Mouse (Mus musculus) MEL (cell line): Measurements from ENCODE around the gene Polr3h. TPM values are rescaled to one million over a fixed set of nuclear protein-coding genes. Genes with fewer than 3 reads are reported as not detected.

ENCODE experiments used
- DNase-seq: peaks from one replicate; pipeline ENCODE4 v3.0.0; 2011; ENCODE audit warnings: low read depth, low spot score
- H3K27ac ChIP-seq: 2 replicates; pipeline ENCODE4 v1.5.1; 2012; ENCODE audit warnings: low read depth, mild to moderate bottlenecking, control low read depth, low read length, moderate library complexity; ENCODE audit not compliant: control insufficient read depth
- H3K27me3 ChIP-seq, 2 experiments: fragments of 150-350 bp in 1 of 2; sonication (generic) in 1 of 2; 2 replicates each; pipeline ENCODE4 v1.6.1; 2012; ENCODE audit warnings: low read length in 2 of 2, mild to moderate bottlenecking in 2 of 2, improper control_type of control experiment in 1 of 2, moderate library complexity in 1 of 2; ENCODE audit not compliant: insufficient read depth in 2 of 2, control insufficient read depth in 1 of 2
- H3K36me3 ChIP-seq, 2 experiments: 2 replicates each; pipeline ENCODE4 v1.6.1; 2012 to 2014; ENCODE audit warnings: low read length in 2 of 2, improper control_type of control experiment in 1 of 2, inconsistent platforms in 1 of 2, mild to moderate bottlenecking in 1 of 2; ENCODE audit not compliant: insufficient read depth in 2 of 2, control insufficient read depth in 1 of 2
- H3K4me1 ChIP-seq, 2 experiments: fragments of 150-350 bp in 1 of 2; sonication (generic) in 1 of 2; 2 replicates each; pipeline ENCODE4 v1.6.1; 2012; ENCODE audit warnings: low read length in 2 of 2, improper control_type of control experiment in 1 of 2, mild to moderate bottlenecking in 1 of 2; ENCODE audit not compliant: insufficient read depth in 2 of 2, control insufficient read depth in 1 of 2
- H3K4me3 ChIP-seq, 2 experiments: fragments of 150-350 bp in 1 of 2; sonication (generic) in 1 of 2; 2 replicates each; pipeline ENCODE4 v1.5.1; 2012; ENCODE audit warnings: low read depth in 2 of 2, low read length in 2 of 2, mild to moderate bottlenecking in 2 of 2, moderate library complexity in 2 of 2, control low read depth in 1 of 2, improper control_type of control experiment in 1 of 2; ENCODE audit not compliant: control insufficient read depth in 1 of 2, insufficient read depth in 1 of 2
- H3K79me2 ChIP-seq: 2 replicates; pipeline ENCODE4 v1.6.1; 2012; ENCODE audit warnings: mild to moderate bottlenecking, low read length, moderate library complexity; ENCODE audit not compliant: control insufficient read depth, poor library complexity, insufficient read depth
- H3K9ac ChIP-seq: 2 replicates; pipeline ENCODE4 v1.6.1; 2012; ENCODE audit warnings: low read depth, mild to moderate bottlenecking, control low read depth, low read length, moderate library complexity; ENCODE audit not compliant: control insufficient read depth, poor library complexity, severe bottlenecking
- H3K9me3 ChIP-seq: fragments of 150-350 bp; sonication (generic); replicated peaks from 2 replicates; pipeline ENCODE4 v1.6.1; 2012; ENCODE audit warnings: mild to moderate bottlenecking, low read length, improper control_type of control experiment, moderate library complexity; ENCODE audit not compliant: insufficient read depth
- CHD2 ChIP-seq: IDR thresholded peaks from 2 replicates; pipeline ENCODE4 v1.6.1; 2011; ENCODE audit warnings: low read length, improper control_type of control experiment
- ETS1 ChIP-seq: IDR thresholded peaks from 2 replicates; pipeline ENCODE4 v1.6.1; 2012; ENCODE audit warnings: low read depth, mild to moderate bottlenecking, inconsistent platforms, low read length, improper control_type of control experiment, moderate library complexity
- GABPA ChIP-seq: IDR thresholded peaks from 2 replicates; pipeline ENCODE4 v1.6.1; 2012; ENCODE audit warnings: low read depth, mild to moderate bottlenecking, inconsistent platforms, low read length, improper control_type of control experiment, moderate library complexity
- GATA1 ChIP-seq: IDR thresholded peaks from 2 replicates; pipeline ENCODE4 v1.6.1; 2011; ENCODE audit warnings: low read depth, low read length, improper control_type of control experiment
- HCFC1 ChIP-seq: IDR thresholded peaks from 2 replicates; pipeline ENCODE4 v1.6.1; 2012; ENCODE audit warnings: low read depth, mild to moderate bottlenecking, inconsistent platforms, low read length, improper control_type of control experiment, moderate library complexity
- KAT2A ChIP-seq: conservative IDR thresholded peaks from 2 replicates; pipeline ENCODE4 v1.6.1; 2012; ENCODE audit warnings: low read depth, low read length, improper control_type of control experiment, inconsistent platforms
- MAFK ChIP-seq: IDR thresholded peaks from 2 replicates; pipeline ENCODE4 v1.6.1; 2011; ENCODE audit warnings: low read depth, mild to moderate bottlenecking, low read length, improper control_type of control experiment, borderline replicate concordance
- MEF2A ChIP-seq: IDR thresholded peaks from 2 replicates; pipeline ENCODE4 v1.6.1; 2014; ENCODE audit warnings: low read depth, mild to moderate bottlenecking, inconsistent platforms, low read length, improper control_type of control experiment; ENCODE audit not compliant: poor library complexity, insufficient replicate concordance, severe bottlenecking; ENCODE audit errors: extremely low read depth
- MYC ChIP-seq: IDR thresholded peaks from 2 replicates; pipeline ENCODE4 v1.6.1; 2011; ENCODE audit warnings: low read depth, mild to moderate bottlenecking, low read length, improper control_type of control experiment, moderate library complexity
- NELFE ChIP-seq: IDR thresholded peaks from 2 replicates; pipeline ENCODE4 v1.6.1; 2011; ENCODE audit warnings: low read depth, low read length, improper control_type of control experiment
- POLR2A ChIP-seq, 2 experiments: IDR thresholded peaks; 2 replicates each; pipeline ENCODE4 v1.6.1; 2011 to 2012; ENCODE audit warnings: low read length in 2 of 2, mild to moderate bottlenecking in 2 of 2, control low read depth in 1 of 2, improper control_type of control experiment in 1 of 2, low read depth in 1 of 2, moderate library complexity in 1 of 2; ENCODE audit not compliant: control insufficient read depth in 1 of 2, insufficient read depth in 1 of 2, poor library complexity in 1 of 2
- POLR2AphosphoS2 ChIP-seq: IDR thresholded peaks from 2 replicates; pipeline ENCODE4 v1.6.1; 2011; ENCODE audit warnings: low read length, improper control_type of control experiment
- RCOR1 ChIP-seq: IDR thresholded peaks from 2 replicates; pipeline ENCODE4 v1.6.1; 2012; ENCODE audit warnings: low read depth, mild to moderate bottlenecking, inconsistent platforms, low read length, improper control_type of control experiment
- TAL1 ChIP-seq: IDR thresholded peaks from 2 replicates; pipeline ENCODE4 v1.6.1; 2012; ENCODE audit warnings: mild to moderate bottlenecking, inconsistent platforms, low read length, moderate library complexity, mixed read lengths
- UBTF ChIP-seq: IDR thresholded peaks from 2 replicates; pipeline ENCODE4 v1.6.1; 2012; ENCODE audit warnings: low read depth, mild to moderate bottlenecking, inconsistent platforms, low read length, improper control_type of control experiment, moderate library complexity, borderline replicate concordance; ENCODE audit not compliant: insufficient read depth
- USF1 ChIP-seq: IDR thresholded peaks from 2 replicates; pipeline ENCODE4 v1.6.1; 2014; ENCODE audit warnings: low read depth, mild to moderate bottlenecking, inconsistent platforms, low read length, improper control_type of control experiment, moderate library complexity
- USF2 ChIP-seq, 2 experiments: IDR thresholded peaks; 2 replicates each; pipeline ENCODE4 v1.6.1; 2011 to 2012; ENCODE audit warnings: improper control_type of control experiment in 2 of 2, low read length in 2 of 2, borderline replicate concordance in 1 of 2, inconsistent platforms in 1 of 2, low read depth in 1 of 2, mild to moderate bottlenecking in 1 of 2; ENCODE audit not compliant: insufficient read depth in 1 of 2
- ZC3H11A ChIP-seq: IDR thresholded peaks from 2 replicates; pipeline ENCODE4 v1.6.1; 2012; ENCODE audit warnings: low read depth, mild to moderate bottlenecking, inconsistent platforms, low read length, improper control_type of control experiment
- ZMIZ1 ChIP-seq: IDR thresholded peaks from 2 replicates; pipeline ENCODE4 v1.6.1; 2012; ENCODE audit warnings: low read depth, mild to moderate bottlenecking, inconsistent platforms, low read length, improper control_type of control experiment, moderate library complexity
- polyA plus RNA-seq, 2 experiments: library from polyadenylated mRNA; stranded (reverse) in 1 of 2; unstranded in 1 of 2; fragments of >175 nt in 1 of 2; fragments of >200 nt in 1 of 2; gene quantifications; 2 replicates each; pipeline versions ENCODE4 v1.2.1 to v1.2.4; 2012; ENCODE audit warnings: low replicate concordance in 2 of 2, low read depth in 1 of 2; ENCODE audit not compliant: insufficient read length in 2 of 2, insufficient read depth in 1 of 2, missing spikeins in 1 of 2
- total RNA-seq: library from RNA; depleted of rRNA; stranded (reverse); fragments of 300-350 nt; gene quantifications from 2 replicates; pipeline ENCODE4 v1.2.3, GENCODE M21; 2012

Polr3h gene
- total and polyA plus RNA-seq, 3 experiments = 109 to 304 TPM; not detected in 1

DNA sequence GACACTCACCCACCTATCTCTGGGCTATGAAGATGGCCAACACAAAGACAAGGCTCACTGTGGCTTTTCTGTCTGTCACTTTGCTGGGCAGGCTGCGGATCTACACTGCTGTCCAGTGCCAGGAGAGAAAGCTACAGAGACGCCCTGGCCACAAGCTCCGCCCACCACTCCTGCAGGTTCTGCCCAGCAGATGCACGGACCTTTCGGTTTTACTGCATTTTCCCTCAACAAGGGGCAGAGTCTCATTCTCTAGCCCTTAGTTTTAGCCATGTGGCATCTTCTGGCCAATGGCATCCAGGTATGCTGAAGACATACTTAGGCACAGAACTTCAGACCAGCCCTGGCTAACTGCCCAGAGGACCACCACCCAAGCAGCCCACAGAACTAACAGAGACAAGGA, 4.8 kb downstream of the Polr3h start:
- Histone ChIP-seq H3K79me2 (peaks cover 38% of the 10 kb centered on the region), H3K9ac (no peak overlapping the region), H3K36me3 (peaks cover under 1 to 11% of the 10 kb centered on the region in 2 experiments; a peak in 3 of 4 replicates), H3K4me3 (no peak overlapping the region), H3K4me1 (peaks cover 0 to 11% of the 10 kb centered on the region in 2 experiments; a peak in 3 of 4 replicates), H3K27ac (no peak overlapping the region), H3K9me3 (no peaks in the 10 kb centered on the region), H3K27me3 (no peaks in the 10 kb centered on the region)
- TF ChIP-seq USF1 (peak; percentile 37; the same call in 1 of the 2 replicates), USF2 (IDR thresholded peaks at IDR 0.05; ENCODE audit: borderline replicate concordance in 1 of 2, insufficient read depth in 1 of 2, low read depth in 1 of 2, low read length in 2 of 2) (no peak), GABPA (no peak), TAL1 (no peak)
- no peak for DNase-seq

DNA sequence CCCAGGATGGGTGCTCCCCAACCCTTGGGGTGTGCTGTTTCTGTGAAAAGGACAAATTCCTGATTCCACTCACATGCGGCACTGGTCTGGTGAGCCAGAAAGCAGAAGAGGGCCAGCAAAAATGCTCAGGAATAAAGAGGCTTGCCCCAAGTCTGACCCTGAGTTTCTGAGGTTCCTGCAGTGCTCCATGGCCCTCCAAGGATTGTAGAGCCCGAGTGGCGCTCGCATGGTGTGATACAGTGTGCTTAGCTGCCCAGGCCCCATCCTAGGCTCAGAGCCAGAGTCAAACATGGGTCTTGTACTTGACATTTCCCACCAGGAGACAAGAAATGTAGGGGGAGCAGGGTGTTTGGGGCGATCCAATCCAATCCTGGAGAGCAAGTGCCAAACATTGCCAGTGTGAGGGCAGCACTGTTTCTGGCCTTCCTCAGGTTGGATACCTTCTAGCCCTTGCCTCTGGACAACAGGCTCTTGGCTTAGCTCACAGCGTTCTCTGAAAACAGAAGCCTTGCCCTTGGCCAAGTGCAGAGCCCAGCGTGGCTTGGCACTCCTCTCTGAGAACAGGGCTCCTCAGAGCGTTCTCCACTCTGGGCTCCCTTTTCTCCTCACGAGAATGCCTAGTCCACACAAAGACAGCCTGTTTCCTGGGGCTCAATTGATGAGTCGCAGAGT, 5.4 kb downstream of the Polr3h start:
- no peak overlapping the region for H3K27ac ChIP-seq
- peaks cover 0 to 11% of the 10 kb centered on the region in 2 experiments; a peak in 3 of 4 replicates for H3K4me1 ChIP-seq
- peaks cover 35% of the 10 kb centered on the region for H3K79me2 ChIP-seq
- H3K36me3 ChIP-seq = peaks cover 4 to 11% of the 10 kb centered on the region in 2 experiments
- H3K9me3 ChIP-seq = no peaks in the 10 kb centered on the region
- H3K27me3 ChIP-seq = no peaks in the 10 kb centered on the region
- H3K4me3 ChIP-seq = no peak overlapping the region
- TF ChIP-seq RCOR1 (no peak), POLR2A (IDR thresholded peaks at IDR 0.05; ENCODE audit: control insufficient read depth in 1 of 2, insufficient read depth in 1 of 2, low read depth in 1 of 2, low read length in 2 of 2, poor library complexity in 1 of 2) (no peak), CHD2 (no peak)
- TF ChIP-seq, all 39 proteins: peak for 0
- no peak for DNase-seq
- no peak overlapping the region for H3K9ac ChIP-seq

DNA sequence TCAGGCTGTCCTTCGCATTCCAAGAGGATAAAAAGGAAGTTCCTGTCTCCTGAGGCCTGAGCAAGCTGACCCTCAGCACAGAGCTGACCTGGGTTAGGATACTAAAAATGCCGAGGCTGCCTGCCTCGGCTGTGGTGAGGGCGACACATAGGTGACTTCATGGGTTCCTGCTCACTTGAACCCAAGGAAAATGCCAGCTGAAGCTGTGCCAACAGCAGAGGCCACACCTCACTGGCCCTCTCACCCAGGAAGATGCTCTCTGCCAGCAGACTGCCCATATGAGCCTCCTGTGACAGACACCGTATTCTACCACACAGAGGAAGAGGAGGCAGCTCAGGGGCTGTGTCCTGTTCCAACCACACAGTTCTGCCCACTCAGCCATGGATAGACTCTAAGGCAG, 7.0 kb downstream of the Polr3h start:
- no peaks in the 10 kb centered on the region for H3K27me3 ChIP-seq
- H3K79me2 ChIP-seq = peaks cover 19% of the 10 kb centered on the region
- H3K9ac ChIP-seq = no peak overlapping the region
- peaks cover 4 to 12% of the 10 kb centered on the region in 2 experiments for H3K36me3 ChIP-seq
- H3K4me1 ChIP-seq = peaks cover 0 to 5% of the 10 kb centered on the region in 2 experiments; a peak in 2 of 4 replicates
- H3K9me3 ChIP-seq = no peaks in the 10 kb centered on the region
- no peak overlapping the region for H3K27ac ChIP-seq
- DNase-seq = no peak
- H3K4me3 ChIP-seq = no peak overlapping the region
- TF ChIP-seq MYC (no peak), UBTF (no peak), ETS1 (no peak), NELFE (no peak), ZMIZ1 (no peak), ZC3H11A (no peak), POLR2AphosphoS2 (no peak), GABPA (no peak), HCFC1 (no peak), GATA1 (no peak), MEF2A (no peak), USF1 (no peak), MAFK (no peak), KAT2A (no peak)
